Mouse (Mus musculus) embryo, embryonic 10 days (tissue): ENCODE data around the gene Mtmr4.

Source experiments
- DNase-seq: peaks from one replicate; pipeline ENCODE4 v3.0.0-alpha.2; 2015; ENCODE audit warnings: low spot score

Gene Mtmr4

DNA sequence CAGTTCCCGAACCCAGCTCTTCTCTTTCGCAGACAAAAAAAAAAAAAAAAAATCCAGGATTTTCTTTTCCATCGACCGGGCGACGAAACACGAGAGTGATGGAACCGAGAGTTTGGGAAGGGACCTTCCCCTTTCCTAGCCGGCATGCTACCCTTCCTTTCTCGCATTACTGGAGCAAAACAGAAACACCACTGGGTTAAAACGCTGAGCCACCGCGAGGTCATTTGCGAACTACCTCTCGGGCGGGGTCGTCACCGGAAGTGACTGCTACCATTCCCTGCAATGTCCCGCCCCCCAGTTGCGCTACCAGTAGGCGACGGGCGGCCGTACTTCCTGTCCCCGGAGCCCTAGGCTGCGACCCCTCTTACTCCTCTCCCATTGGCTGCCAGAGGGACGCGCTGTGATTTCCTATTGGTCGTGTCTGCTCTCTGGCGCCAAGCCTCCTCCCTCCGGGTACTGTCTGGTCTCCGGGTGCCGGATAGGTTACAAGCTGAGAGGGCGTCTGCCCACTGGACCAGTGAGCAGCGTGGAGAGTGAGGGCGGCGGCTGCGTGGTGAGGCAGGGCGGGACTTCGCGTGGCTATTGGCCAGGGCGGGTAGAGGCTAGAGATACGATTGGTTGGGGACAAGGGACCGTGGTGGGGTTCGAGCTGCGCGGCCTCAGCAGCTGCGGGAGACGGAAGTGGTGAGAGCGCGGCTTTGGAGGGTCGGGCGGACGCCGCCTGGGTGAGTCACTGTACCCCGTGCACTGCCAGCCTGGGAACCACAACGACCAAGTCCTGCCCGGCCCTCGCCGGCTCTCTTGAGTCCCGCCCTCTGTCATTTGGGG, at the start of gene Mtmr4:
TSS of gene Mtmr4 (plus strand) at position 637 of the 828 bp plus-strand sequence.
- peak; percentile 99 for DNase-seq

DNA sequence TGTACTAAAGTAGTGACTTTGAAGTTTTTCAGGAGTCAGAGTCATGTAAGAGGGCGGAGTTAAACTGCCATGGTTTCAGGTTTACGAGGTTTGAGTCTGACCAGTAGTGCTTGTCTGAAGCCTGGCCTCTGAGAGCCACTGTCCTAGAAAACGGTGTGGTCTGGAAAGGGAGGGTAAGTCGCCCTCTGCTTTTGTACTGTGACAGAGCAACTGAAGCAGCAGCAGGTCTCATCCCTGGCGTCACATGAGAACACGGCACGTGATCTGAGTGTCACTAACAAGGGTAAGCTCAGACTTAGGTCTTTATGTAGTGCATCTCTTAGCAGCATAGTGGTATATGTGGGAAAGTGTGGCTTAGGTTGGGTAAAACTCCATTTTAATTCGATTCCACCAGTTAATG, 49.7 kb upstream of the Mtmr4 start:
- peak; percentile 52 for DNase-seq

DNA sequence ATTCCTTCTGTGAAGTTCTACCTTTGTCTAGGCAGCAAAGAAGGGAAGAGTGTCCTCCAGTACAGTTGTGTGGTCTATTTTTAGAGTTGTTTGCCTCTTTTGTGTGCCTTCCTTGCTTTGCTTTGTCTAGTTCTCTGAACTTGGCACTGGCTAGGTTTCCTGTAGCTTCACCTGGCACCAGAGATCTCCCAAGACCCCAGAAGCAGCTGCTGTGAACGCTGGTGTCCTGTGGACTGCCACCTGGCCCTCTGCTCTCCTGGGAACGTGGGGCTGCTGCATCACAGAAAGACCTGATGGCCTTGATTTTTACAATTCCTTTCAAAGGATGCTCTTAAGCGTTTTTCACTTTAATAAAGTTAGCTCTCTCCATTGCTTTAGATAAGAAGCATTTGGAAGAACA, 49.1 kb upstream of the Mtmr4 start:
- DNase-seq: no peak

DNA sequence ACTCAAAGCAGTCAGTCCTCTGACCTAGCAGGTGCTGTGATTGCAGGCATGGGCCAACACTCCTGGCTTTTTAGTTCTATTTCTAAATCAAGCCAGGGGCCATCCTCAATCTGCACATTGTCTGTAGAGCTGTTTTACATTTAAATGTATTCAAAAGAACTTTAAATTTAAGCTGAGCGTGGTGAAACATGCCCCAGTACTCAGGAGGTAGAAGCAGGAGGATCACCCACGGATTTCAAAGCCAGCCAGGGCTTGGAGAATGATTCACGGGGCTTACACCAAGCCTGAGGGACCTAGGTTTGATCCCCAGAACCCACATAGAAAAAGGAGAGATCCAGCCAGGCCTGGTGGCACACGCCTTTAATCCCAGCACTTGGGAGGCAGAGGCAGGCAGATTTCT, 38.6 kb upstream of the Mtmr4 start:
- DNase-seq: no peak

DNA sequence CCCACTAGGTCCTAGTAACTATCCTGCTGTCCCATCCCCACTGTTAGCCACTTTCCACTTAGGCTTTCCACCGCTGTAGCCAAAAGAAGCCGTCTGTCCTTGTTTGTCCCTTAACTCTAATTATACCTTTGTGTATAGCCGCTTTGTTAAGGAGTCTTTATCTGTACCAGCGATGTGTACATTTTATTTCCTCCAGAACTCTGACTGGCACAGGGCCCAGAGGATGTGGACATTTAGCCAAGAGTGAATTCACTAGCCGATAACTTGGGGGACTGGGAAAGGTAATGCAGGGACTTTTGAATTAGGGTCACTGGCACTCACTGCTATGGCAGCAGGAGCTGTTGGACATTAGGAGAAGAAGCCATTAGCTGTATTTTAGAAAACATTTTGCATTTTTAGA, 37.6 kb upstream of the Mtmr4 start:
- no peak for DNase-seq

DNA sequence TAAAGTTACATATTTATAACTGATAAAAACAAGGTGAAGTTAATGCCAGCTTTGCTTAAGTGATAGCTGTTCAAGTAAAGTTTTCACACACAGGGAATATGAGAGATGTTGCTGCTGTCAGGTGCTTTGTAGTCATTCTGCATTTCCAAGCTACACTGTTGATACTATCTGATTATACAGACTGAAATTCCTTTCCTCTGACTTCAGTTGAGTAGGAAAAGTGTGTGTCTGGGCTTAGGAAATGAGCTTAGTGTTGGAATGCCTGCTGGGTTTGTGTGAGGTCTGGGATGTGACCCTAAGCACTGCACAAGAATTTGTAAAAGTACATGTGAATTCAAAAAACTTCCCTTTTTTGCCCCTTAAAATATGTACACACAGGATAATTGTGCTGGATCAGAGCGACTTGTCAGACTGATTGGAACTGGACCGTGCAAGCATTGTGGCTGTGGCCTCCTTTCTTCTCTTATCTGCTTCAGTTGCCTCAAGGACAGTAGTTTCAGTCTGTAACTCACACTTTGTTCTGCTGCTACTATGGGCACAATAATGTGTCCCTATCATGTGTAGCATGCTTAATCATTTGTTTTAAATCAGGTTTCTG, 36.8 kb upstream of the Mtmr4 start:
- no peak for DNase-seq

DNA sequence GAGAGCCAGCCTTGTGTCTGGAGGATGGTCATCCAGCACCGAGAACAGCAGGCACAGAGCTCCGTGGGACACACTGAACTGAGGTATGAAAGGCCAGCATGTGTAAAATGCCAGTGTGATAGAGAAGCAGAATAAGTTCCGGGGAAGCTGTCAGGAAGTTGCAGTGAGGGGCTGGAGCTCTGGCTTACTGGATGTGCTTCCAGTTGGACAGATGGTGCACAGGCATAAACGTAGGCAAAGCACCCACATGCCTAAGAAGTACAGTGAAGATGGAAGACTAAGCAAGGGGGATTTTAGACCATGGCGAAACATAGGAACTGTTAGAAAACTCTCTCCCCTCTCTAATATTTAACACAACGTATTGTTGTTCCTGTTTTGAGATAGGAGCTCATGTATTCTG, 30.8 kb upstream of the Mtmr4 start:
- no peak for DNase-seq

DNA sequence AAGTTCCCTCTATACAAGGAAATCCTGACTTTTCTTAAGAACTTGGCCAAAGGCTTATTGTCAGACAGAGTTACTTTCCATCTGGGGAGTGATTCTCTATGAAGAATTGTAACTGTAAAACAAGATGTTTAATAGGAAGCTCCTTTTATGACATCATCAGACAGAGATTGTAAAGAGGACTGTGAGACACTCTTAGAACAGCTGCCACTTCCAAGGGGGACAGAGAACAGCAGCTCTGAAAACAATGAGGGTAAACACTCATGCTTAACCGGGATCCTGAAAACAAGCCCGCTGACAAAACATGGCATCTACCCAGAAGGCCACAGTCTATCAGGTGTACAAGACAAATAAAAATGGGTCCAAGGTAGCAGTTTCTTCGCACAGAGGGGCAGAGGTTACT, 25.5 kb upstream of the Mtmr4 start, which contains the start of gene Gm11492:
TSS of gene Gm11492 (plus strand) at position 153 of the 400 bp plus-strand sequence.
- no peak for DNase-seq

DNA sequence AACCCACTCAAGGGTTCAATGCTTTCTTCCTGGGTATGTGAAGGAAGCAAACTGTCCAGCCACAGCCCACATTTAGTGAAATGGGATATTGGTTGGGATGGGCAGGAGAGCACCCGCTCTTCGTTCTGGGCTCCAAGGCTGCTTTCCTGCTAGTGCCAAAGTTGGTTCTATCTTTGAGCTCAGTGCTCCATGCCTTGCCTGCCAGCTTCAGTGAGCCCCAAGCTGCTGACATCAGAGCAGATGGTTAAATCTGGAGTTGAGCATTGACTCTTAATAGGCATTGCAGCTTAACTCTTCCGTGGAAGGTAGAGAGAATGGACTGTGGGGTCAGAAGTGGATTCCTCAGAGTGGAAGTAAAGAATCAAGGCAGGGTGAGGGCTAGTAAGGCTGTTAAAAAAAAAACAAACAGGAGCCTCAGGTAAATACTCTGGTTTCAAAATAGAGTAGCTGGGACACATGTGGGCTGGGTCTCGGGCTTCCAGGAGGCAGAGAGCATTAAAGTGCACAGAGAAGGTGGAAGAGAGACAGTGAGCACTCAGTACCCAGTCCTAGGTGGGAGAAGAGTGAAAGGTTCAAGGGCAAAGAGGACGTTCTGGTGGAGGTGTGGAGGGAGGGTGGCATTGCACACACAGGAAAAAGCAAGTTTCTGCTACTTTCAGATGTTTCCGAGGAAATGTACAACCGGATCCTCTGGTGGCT, 23.6 kb upstream of the Mtmr4 start, which contains the start of gene Sept4:
TSS of gene Sept4 (plus strand) at position 649 of the 699 bp plus-strand sequence.
- DNase-seq: no peak

DNA sequence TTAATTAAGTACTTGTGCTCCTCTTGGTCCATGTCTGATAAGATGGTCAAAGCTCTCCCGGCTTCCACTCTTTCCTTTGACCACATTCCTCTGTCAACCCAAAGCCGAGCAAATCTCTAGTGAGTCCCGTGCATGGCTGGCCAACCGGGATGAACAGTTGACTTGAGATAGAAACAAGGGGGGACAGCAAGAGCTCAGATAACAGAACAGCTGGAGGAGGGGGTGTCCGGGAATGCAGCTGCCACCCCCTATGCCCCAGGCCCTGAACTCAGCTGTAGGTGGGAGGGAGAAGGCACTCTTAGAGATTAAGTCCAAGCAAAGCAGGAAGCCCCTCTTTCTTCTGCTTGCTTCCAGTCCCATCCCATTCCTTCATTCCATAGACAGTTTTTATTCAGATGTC, 21.2 kb upstream of the Mtmr4 start:
- DNase-seq: no peak

DNA sequence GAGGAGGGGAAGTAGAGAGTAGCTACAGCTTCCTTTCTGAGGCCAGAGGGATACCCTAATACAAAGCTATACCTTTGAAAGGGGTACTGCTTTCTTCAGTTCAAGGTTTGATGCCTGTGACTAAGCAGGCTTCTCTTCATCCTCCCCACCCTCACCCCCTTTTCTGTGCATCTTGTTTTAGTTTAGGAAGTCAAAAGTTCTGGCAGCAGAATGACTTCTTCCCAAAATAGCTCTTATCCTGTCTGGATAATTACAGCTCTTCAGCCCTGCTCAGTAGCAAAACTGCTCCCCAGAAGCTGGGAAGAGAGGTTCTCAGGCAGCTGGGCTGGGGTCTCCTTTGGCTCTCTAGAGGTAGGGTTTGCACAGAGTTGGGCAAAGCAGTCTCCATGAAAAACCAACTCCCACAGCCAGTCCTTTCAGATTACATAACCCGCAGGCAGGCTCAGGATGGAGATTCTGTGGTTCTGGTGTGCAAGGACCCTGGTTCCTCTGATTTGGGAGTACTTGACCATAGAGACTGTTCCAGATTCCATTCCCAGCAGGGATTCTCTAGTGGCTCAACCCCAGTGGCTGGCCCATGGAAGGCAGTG, 20.5 kb upstream of the Mtmr4 start:
- no peak for DNase-seq

DNA sequence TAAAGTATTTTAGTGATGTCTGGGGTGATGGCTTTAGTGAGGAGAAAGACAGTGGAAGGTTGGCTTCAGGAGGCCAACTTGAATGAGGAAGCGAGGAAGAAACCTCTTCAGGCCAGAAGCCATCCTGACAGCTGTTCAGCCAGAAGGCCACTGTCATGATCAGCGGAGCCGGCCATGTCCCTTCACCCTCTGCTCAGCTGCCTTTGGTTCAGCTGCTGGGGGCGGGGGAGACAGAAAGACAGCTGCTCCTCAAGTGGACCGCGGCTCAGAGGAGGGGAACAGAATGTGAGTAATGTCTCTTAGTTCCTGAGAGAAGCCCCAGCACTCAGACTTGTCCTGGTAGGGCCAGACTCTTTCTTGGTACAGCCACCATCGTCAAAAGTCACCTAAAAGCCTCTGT, 18.2 kb upstream of the Mtmr4 start:
- DNase-seq: no peak

DNA sequence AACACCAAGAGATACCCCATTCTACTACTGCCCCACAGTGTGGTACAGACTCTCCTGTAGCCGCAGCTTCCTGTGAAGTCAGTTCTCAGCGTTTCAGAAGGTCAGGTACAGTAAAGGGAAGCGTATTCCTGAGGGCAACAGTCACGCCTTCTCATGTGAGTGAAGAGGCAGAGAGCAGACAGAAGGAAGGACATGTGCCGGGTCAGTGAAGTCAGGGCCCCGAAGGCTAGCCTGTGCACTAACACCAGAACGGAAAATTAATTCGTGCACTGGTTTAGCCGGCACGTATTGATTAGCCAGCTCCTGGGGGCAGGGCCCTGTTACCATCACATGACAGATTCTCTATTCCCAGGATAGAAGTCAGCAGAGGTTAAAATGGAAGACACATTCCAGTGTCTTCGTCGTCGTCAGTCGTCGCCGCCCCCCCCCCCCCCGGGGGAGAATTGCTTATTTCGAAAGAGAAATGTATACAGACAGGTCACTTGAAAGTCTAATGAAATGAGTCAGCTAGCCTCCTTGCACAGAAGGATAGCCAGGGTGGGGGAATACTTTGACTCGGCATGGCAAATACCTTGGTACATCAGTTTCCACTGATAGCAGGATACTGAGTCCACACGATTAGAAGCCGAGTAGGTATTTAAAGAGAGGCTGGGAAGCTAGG, 17.3 kb upstream of the Mtmr4 start:
- DNase-seq: no peak

DNA sequence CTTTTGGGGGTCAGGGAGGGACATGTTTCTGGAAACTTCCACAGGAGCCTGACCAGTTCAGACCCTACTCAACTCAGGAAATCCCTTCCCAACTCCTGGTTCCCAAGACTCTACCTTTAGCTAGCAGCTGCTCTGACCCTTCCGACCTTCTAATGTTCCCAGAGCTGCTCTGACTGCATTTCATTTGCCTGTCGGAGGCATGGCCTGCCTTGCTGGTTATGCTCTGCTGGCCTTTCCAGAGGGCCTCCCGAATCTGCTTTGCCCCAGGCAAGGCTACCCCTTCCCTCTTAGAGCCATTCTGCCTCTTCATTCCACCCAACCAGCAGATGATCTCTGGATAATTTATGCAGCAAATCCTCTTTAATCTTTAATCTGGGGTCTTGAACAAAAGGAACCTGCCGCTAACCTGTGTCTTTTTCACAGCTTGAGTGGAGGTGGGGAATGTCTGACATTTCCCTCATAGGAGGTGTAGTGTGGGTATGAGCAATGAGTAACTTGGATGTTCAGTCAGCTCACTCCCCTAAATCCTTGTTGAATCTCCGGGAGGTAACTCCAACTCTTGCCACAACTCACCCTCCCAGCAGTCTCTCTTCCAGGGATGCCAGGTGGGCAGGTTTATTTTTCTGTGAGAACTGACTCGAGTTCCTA, 14.2 kb upstream of the Mtmr4 start:
- DNase-seq: peak; percentile 28

DNA sequence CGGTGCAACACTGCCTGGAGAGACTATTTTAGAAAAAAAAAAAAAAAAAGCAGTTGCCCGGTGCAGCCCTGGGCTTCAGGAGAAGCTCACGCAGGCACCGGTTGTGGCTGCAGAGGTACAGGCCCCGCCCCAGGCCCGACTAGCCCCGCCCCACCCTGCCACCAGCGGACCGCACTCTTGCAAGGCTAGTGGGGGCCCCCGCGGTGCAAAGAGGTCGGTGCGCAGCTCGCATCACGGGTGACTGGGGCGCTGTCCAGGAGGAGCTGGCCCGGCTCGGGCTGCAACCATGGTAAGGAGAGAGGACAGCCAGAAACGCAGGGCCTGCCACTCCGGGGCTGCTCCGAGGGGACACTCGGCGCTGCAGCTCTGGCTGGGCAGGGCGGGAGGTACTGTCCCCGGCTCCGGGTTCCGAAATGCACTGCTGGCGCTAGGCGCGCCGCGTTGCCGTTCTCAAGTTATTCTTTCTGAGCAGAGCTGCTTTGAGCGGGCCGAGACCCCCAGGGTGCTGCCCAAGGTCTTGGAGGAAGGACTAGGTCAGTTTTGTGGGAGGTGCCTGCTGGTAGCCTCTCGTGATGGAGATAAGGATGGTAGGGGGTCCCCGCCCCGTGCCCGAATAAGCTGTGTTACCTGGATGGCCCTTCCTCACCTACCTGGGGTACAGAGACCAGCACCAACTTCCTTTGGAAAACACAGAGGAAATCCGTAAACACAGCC, 13.6 kb upstream of the Mtmr4 start:
- peak; percentile 49 for DNase-seq

DNA sequence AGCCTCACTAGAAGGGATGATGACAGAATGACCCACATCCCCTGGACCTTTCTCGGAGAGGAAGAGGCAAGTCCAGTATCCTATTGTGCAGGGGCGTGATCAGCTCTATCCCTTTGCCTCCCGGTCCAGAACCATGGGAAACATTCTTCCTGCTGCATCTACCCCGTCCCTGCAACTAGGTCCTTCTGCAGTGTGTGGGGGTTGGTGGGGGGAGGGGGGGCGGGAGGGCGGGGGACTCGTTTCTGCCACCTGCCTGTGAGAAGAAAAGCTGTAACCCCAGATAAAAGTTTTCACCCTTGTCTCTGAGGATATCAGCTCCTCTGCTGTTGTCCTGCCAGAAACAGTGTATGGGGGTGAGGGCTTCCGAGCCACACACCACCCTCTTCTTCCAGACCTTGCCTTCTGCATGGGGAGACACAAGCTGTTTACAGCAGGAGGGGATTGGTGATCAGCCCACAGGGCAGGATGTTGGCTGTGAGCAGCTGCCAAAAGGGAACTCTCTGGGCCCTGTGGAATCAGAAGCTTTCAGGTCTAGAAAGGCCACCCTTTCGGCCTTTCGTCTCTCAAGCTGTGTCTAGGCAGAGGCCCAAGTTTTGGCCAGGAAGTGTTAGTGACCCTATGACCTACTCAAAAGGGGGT, 12.9 kb upstream of the Mtmr4 start:
- peak; percentile 26 for DNase-seq

DNA sequence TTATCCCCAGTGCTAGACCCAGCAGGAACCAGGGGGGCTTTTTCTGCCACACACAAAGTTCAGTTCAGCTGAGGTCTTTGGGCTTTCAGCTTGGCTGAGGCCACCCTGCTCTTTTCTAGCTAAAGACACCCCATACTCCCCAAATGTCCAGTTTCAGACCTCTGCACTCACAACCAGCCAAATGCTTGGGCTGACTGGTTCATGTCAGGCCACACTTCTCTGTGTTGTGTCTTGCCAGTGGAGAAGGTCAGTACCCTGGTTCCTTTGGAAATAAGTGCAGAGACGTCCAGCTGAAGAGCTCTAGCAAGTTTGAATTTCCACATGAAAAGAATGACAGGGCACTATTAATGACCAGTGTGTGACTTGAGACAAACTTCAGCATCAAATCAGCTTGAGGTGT, 12.2 kb upstream of the Mtmr4 start:
- no peak for DNase-seq

DNA sequence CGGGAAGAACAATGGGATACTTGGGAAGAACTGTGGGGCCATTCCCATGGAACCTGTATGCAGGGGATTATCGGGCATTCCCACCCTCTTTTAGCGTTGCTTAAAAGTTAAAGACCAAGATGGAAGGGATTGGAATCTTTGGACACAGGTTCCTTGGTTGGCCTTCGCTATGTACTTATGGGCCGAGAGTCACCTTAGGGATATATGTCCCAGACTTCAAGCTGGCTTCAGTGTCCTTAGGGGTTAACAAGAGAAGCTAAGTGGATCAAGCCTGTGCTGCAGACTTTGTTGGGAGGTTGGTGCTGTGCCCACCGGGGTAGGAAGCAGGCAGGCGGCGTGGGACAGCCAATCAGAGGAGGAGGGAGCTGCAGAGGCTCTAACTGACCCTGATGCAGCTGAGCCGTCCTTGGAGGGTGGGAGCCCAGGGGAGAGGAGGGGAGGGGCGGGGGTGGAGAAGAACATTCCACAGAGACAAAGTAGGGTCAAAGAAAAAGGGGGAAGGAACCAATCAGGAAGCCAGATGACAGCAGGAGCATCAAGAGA, 11.3 kb upstream of the Mtmr4 start:
- DNase-seq: no peak

DNA sequence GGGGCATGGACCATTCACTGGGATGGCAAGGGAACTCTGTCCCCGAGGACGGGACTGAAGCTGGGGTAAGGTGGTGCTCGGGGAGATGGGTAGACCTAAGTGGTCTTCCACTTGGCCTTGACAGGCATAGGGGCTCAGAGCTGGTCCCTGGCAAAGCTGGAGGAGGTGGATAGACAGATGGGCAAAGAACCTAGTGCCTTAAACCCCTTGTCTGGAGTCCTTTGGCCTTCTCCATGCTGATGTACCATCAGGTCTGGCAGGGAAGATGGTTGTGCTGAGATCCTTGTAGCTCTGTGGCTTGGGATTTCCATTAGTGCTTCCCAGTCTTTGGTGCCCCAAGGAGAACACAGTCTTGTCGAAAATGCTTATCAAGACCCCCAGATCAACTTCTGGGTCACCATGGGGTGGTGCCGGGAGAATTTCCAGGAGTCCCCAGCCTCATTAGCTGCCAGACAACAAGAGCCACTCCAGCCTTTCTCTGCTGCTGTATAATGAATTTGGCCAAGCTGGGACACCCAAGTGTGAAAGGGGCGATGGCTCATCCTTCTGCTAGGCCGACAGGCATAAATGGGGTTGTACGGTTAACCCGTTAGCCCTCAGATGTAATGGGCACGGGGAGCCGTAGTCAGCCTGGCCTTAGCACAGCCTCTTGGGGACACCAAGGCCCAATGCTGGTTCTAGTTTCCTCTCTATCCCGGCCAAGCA, 10.6 kb upstream of the Mtmr4 start:
- no peak for DNase-seq
